Mouse (Mus musculus): ENCODE results near the gene Syt16. TPM values are rescaled to one million over a fixed set of nuclear protein-coding genes. Genes with fewer than 3 reads are reported as not detected.

Syt16 gene
- polyA plus RNA-seq, 2 experiments: 0.04 TPM; not detected in 1

GRCm38 (mm10) chr12:73998128-73998456, 631 bp downstream of the Syt16 start:
- Histone ChIP-seq H3K4me1 (replicated peaks; ENCODE audit: control insufficient read depth in 2 of 2, insufficient read depth in 2 of 2, low read length in 1 of 2) (no peaks in the 10 kb centered on the region), H3K36me3 (replicated peaks; ENCODE audit: control insufficient read depth, insufficient read depth, low read depth) (no peaks in the 10 kb centered on the region), H3K27me3 (ENCODE audit: control insufficient read depth, insufficient read depth, low read length) (peaks cover 31% of the 10 kb centered on the region), H3K4me2 (ENCODE audit: low read depth) (no peak overlapping the region; the same call in 1 of the 2 replicates), H3K27ac (no peak overlapping the region), H3K9me3 (ENCODE audit: control insufficient read depth, low read length) (no peaks in the 10 kb centered on the region), H3K9ac (replicated peaks) (no peak overlapping the region), H3K4me3 (ENCODE audit: insufficient read depth in 1 of 2, low read depth in 2 of 2, low read length in 2 of 2) (no peak overlapping the region)
- ATAC-seq (ENCODE audit: insufficient read depth) (no peak), DNase-seq (ENCODE audit: low read depth in 3 of 3, low spot score in 3 of 3) (no peak)
- WGBS (ENCODE audit: insufficient replicate concordance): 30% methylated on average over 5 of the region's 5 CpGs
- TF ChIP-seq EP300 (IDR thresholded peaks at IDR 0.05; ENCODE audit: low read depth) (no peak), CTCF (IDR thresholded peaks at IDR 0.05; ENCODE audit: low read depth) (no peak)

GRCm38 (mm10) chr12:74002449-74002848, 5.0 kb downstream of the Syt16 start:
- no peak overlapping the region for H3K27ac ChIP-seq
- ATAC-seq (ENCODE audit: insufficient read depth) (no peak), DNase-seq (ENCODE audit: low read depth in 3 of 3, low spot score in 3 of 3) (no peak)
- 64% methylated on average over 9 of the region's 9 CpGs for WGBS (ENCODE audit: insufficient replicate concordance)
- H3K9me3 ChIP-seq (ENCODE audit: control insufficient read depth, low read length): no peaks in the 10 kb centered on the region
- no peak overlapping the region for H3K9ac ChIP-seq (replicated peaks)
- peaks cover 17% of the 10 kb centered on the region for H3K27me3 ChIP-seq (ENCODE audit: control insufficient read depth, insufficient read depth, low read length)
- no peaks in the 10 kb centered on the region for H3K36me3 ChIP-seq (replicated peaks; ENCODE audit: control insufficient read depth, insufficient read depth, low read depth)
- H3K4me2 ChIP-seq (ENCODE audit: low read depth): no peak overlapping the region
- no peaks in the 10 kb centered on the region for H3K4me1 ChIP-seq (replicated peaks; ENCODE audit: control insufficient read depth in 2 of 2, insufficient read depth in 2 of 2, low read length in 1 of 2)
- no peak overlapping the region for H3K4me3 ChIP-seq (ENCODE audit: insufficient read depth in 1 of 2, low read depth in 2 of 2, low read length in 2 of 2)
- TF ChIP-seq CTCF (IDR thresholded peaks at IDR 0.05; ENCODE audit: low read depth) (no peak), EP300 (IDR thresholded peaks at IDR 0.05; ENCODE audit: low read depth) (no peak)

GRCm38 (mm10) chr12:74009448-74009911, 12.0 kb downstream of the Syt16 start:
- no peak overlapping the region for H3K9ac ChIP-seq (replicated peaks)
- 16% methylated on average over 8 of the region's 8 CpGs for WGBS (ENCODE audit: insufficient replicate concordance)
- no peaks in the 10 kb centered on the region for H3K27me3 ChIP-seq (ENCODE audit: control insufficient read depth, insufficient read depth, low read length)
- H3K4me1 ChIP-seq (replicated peaks; ENCODE audit: control insufficient read depth in 2 of 2, insufficient read depth in 2 of 2, low read length in 1 of 2): no peaks in the 10 kb centered on the region
- ATAC-seq (ENCODE audit: insufficient read depth): no peak
- H3K27ac ChIP-seq: no peak overlapping the region
- no peaks in the 10 kb centered on the region for H3K36me3 ChIP-seq (replicated peaks; ENCODE audit: control insufficient read depth, insufficient read depth, low read depth)
- no peak for TF ChIP-seq EP300 (IDR thresholded peaks at IDR 0.05; ENCODE audit: low read depth)
- peak; percentile 86 for TF ChIP-seq CTCF (IDR thresholded peaks at IDR 0.05; ENCODE audit: low read depth)
- H3K4me2 ChIP-seq (ENCODE audit: low read depth): no peak overlapping the region
- no peak for DNase-seq (ENCODE audit: low read depth in 3 of 3, low spot score in 3 of 3)
- no peak overlapping the region for H3K4me3 ChIP-seq (ENCODE audit: insufficient read depth in 1 of 2, low read depth in 2 of 2, low read length in 2 of 2)
- H3K9me3 ChIP-seq (ENCODE audit: control insufficient read depth, low read length): no peaks in the 10 kb centered on the region

GRCm38 (mm10) chr12:74013739-74014138, 16.3 kb downstream of the Syt16 start:
- ATAC-seq (ENCODE audit: insufficient read depth) (no peak), DNase-seq (ENCODE audit: low read depth in 3 of 3, low spot score in 3 of 3) (no peak)
- Histone ChIP-seq H3K27ac (no peak overlapping the region), H3K27me3 (ENCODE audit: control insufficient read depth, insufficient read depth, low read length) (no peaks in the 10 kb centered on the region), H3K9me3 (ENCODE audit: control insufficient read depth, low read length) (no peaks in the 10 kb centered on the region), H3K4me1 (replicated peaks; ENCODE audit: control insufficient read depth in 2 of 2, insufficient read depth in 2 of 2, low read length in 1 of 2) (no peaks in the 10 kb centered on the region), H3K4me2 (ENCODE audit: low read depth) (peak overlapping the region; percentile 22; the same call in 1 of the 2 replicates), H3K36me3 (replicated peaks; ENCODE audit: control insufficient read depth, insufficient read depth, low read depth) (no peaks in the 10 kb centered on the region), H3K9ac (replicated peaks) (no peak overlapping the region), H3K4me3 (ENCODE audit: insufficient read depth in 1 of 2, low read depth in 2 of 2, low read length in 2 of 2) (no peak overlapping the region; a peak in 1 of 4 replicates)
- 4% methylated on average over 6 of the region's 6 CpGs for WGBS (ENCODE audit: insufficient replicate concordance)
- TF ChIP-seq EP300 (IDR thresholded peaks at IDR 0.05; ENCODE audit: low read depth): no peak
- peak; percentile 93 for TF ChIP-seq CTCF (IDR thresholded peaks at IDR 0.05; ENCODE audit: low read depth)

- no peak overlapping the region for H3K4me3 ChIP-seq (ENCODE audit: insufficient read depth in 1 of 2, low read depth in 2 of 2, low read length in 2 of 2)
- no peaks in the 10 kb centered on the region for H3K9me3 ChIP-seq (ENCODE audit: control insufficient read depth, low read length)
- no peak overlapping the region for H3K4me2 ChIP-seq (ENCODE audit: low read depth)
- no peak overlapping the region for H3K27ac ChIP-seq
- no peaks in the 10 kb centered on the region for H3K36me3 ChIP-seq (replicated peaks; ENCODE audit: control insufficient read depth, insufficient read depth, low read depth)
- DNase-seq (ENCODE audit: low read depth in 3 of 3, low spot score in 3 of 3) (no peak), ATAC-seq (ENCODE audit: insufficient read depth) (no peak)
- no peak overlapping the region for H3K9ac ChIP-seq (replicated peaks)
- no peaks in the 10 kb centered on the region for H3K27me3 ChIP-seq (ENCODE audit: control insufficient read depth, insufficient read depth, low read length)
- no peaks in the 10 kb centered on the region for H3K4me1 ChIP-seq (replicated peaks; ENCODE audit: control insufficient read depth in 2 of 2, insufficient read depth in 2 of 2, low read length in 1 of 2)
- WGBS (ENCODE audit: insufficient replicate concordance): 37% methylated on average over 7 of the region's 7 CpGs
- no peak for TF ChIP-seq EP300 (IDR thresholded peaks at IDR 0.05; ENCODE audit: low read depth)
- peak; percentile 37; the same call in 1 of the 2 replicates for TF ChIP-seq CTCF (IDR thresholded peaks at IDR 0.05; ENCODE audit: low read depth)
Observed at GRCm38 (mm10) chr12:74014739-74015270, 17.3 kb downstream of the Syt16 start.
